Mouse (Mus musculus): Measurements from ENCODE around the gene Atp2b1. TPM values are rescaled to one million over a fixed set of nuclear protein-coding genes. Genes with fewer than 3 reads are reported as not detected.

Gene Atp2b1
- polyA plus RNA-seq, 1 experiment from 2014 or later, result 76.4 TPM

DNA sequence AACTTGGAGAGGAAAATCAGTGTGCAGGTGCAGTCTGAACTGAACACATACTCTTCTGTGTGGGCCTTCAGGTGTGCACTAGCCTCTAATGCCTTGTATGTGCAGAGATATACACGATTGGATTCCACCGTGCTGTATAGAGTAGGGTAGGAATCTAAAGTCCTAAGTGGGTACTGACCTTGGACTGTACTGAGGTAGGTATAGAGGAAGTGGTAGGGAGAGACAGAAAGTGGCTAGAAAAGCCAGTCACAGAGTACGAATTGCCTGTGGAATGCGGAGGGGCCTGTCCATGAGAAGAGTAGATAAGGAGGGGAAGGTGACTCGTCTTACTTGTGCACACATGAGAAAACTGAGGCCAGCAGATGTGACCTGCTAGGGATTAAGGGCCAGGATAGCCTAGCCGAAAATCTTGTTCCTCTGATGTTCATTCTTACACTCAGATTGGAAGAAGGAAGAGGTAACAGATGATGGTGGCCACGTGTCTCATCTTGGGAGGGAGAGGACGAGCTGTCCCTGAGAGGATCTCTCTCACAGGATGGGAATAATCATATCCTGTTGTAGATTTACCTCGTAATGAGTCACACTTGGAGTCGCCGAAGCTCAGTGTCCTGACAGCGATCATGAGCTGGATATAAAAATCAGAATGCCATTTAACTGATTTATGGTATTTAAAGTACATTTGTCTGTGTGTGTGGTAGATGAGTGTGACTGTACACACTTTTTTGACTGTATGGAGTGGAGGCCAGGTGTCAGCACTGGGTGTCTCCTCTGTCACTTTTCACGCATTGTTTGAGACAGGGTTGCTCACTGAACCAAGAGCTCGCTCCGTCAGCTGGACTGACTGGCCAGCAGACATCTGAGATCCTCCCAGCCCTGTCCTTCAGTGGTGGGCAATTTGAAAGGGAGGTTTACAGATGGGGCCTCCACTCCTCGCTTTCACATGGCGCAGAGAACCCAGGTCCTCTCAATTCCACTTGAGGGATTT is 37.4 kb downstream of the Atp2b1 start:
- no peak overlapping the region for H3K4me2 ChIP-seq
- no peaks in the 10 kb centered on the region for H3K4me1 ChIP-seq (ENCODE audit: control insufficient read depth, insufficient read depth, low read length)
- no peaks in the 10 kb centered on the region for H3K27me3 ChIP-seq (ENCODE audit: control insufficient read depth, insufficient read depth, low read length)
- no peak overlapping the region for H3K9ac ChIP-seq (ENCODE audit: low read length)
- no peak overlapping the region for H3K4me3 ChIP-seq (ENCODE audit: low read depth, low read length)
- DNase-seq (ENCODE audit: low spot score, missing footprints) (peak; percentile 51), ATAC-seq (ENCODE audit: low FRiP score) (no peak)
- no peak overlapping the region for H3K27ac ChIP-seq (ENCODE audit: low read depth, low read length)
- no peaks in the 10 kb centered on the region for H3K36me3 ChIP-seq (ENCODE audit: control insufficient read depth, insufficient read depth, low read length)
- WGBS, result 92% methylated on average over 17 of the region's 17 CpGs
- no peaks in the 10 kb centered on the region for H3K9me3 ChIP-seq (ENCODE audit: control insufficient read depth, low read length)

DNA sequence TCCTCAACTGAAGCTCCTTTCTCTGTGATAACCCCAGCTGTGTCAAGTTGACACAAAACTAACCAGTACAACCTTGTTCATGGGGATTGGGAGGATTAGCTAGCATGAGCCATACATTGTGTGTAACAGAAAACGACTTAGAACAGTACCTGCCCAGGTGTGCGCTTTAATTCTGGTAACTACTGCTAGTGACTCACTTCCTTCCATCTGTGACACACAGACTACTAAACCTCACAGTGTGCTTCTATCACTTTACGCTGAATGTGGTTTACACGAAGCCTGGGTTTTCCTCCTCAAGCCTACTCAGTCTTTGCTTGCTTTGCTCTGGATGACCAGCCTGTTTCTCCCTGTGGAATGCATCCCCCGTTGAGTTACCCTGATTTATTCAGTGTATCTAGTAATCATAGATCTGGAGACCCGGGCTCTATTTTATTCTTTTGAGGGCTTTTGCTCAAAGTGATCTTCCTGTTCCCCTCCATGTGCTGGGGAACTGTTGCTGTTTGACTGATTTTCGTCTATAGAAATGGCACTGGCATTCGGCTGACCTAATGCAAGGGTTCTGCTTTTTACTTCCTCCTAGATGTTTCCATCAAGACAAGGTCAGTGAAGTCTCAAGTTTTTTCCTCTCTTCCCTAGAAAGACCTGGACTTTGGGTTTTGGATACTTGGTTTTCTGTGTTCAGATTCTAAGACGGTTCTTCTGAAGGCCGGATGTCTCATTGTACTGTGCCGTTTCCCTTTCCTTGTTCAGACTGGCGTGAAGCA is 40.2 kb downstream of the Atp2b1 start:
- no peaks in the 10 kb centered on the region for H3K27me3 ChIP-seq (ENCODE audit: control insufficient read depth, insufficient read depth, low read length)
- no peak for ATAC-seq (ENCODE audit: low FRiP score)

DNA sequence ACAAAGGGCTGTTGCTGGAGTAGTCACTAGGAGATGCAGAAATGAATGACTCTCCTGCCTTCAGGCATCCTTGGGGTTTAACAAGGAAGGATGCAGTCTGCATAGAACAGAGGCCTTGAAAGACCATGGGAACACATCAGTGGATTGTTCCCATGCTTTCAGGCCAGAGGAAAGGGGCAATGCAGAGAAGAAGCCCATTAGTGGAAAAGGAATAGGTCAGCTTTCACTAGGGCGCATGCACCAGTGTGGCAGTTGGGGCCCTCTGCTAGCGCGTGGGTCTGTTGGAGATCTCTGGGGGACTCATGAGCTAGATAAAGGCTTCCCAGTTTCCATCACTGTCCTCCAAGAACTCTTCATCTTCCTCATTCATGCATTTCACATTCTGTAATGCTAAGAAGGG is 41.9 kb downstream of the Atp2b1 start:
- H3K4me2 ChIP-seq, result no peak overlapping the region
- H3K27me3 ChIP-seq (ENCODE audit: control insufficient read depth, insufficient read depth, low read length), result no peaks in the 10 kb centered on the region
- no peak overlapping the region for H3K27ac ChIP-seq (ENCODE audit: low read depth, low read length)
- ATAC-seq (ENCODE audit: low FRiP score) (no peak), DNase-seq (ENCODE audit: low spot score, missing footprints) (no peak)
- no peak overlapping the region for H3K4me3 ChIP-seq (ENCODE audit: low read depth, low read length)
- no peak overlapping the region for H3K9ac ChIP-seq (ENCODE audit: low read length)
- no peaks in the 10 kb centered on the region for H3K9me3 ChIP-seq (ENCODE audit: control insufficient read depth, low read length)
- H3K36me3 ChIP-seq (ENCODE audit: control insufficient read depth, insufficient read depth, low read length), result no peaks in the 10 kb centered on the region
- H3K4me1 ChIP-seq (ENCODE audit: control insufficient read depth, insufficient read depth, low read length), result no peaks in the 10 kb centered on the region
- 100% methylated on average over 3 of the region's 3 CpGs for WGBS

More for the DNA sequence above, 40.2 kb downstream of the Atp2b1 start:
- WGBS, result 91% methylated on average over 12 of the region's 12 CpGs
- Histone ChIP-seq H3K4me1 (ENCODE audit: control insufficient read depth, insufficient read depth, low read length) (no peaks in the 10 kb centered on the region), H3K27ac (ENCODE audit: low read depth, low read length) (no peak overlapping the region), H3K4me2 (no peak overlapping the region), H3K36me3 (ENCODE audit: control insufficient read depth, insufficient read depth, low read length) (no peaks in the 10 kb centered on the region), H3K9ac (ENCODE audit: low read length) (no peak overlapping the region), H3K4me3 (ENCODE audit: low read depth, low read length) (no peak overlapping the region), H3K9me3 (ENCODE audit: control insufficient read depth, low read length) (no peaks in the 10 kb centered on the region)
- DNase-seq (ENCODE audit: low spot score, missing footprints), result peak; percentile 67

DNA sequence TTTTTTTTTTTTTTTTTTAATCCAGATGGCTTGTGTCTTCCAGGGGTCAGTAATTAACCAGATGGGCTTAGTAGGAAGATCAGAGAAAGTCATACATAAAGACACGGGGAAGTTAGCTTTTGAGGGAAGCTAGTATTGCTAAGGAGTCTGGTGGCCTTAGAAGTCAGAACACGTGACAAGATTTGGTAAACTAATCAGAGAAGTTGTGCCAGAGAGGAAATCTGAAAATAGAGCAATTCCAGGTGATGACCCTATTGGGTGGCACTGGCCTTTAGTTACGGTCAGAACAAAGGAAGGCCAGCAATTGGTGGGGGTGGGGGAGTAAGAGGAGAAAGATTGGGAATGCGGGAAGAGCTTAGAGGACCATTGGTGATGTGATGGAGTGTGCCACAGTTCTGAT is 44.5 kb downstream of the Atp2b1 start:
- WGBS, result 67% methylated on average over 4 of the region's 4 CpGs
- ATAC-seq (ENCODE audit: low FRiP score) (no peak), DNase-seq (ENCODE audit: low spot score, missing footprints) (peak; percentile 37)
- no peaks in the 10 kb centered on the region for H3K27me3 ChIP-seq (ENCODE audit: control insufficient read depth, insufficient read depth, low read length)
- H3K36me3 ChIP-seq (ENCODE audit: control insufficient read depth, insufficient read depth, low read length), result no peaks in the 10 kb centered on the region
- no peaks in the 10 kb centered on the region for H3K9me3 ChIP-seq (ENCODE audit: control insufficient read depth, low read length)
- H3K4me2 ChIP-seq, result no peak overlapping the region
- no peaks in the 10 kb centered on the region for H3K4me1 ChIP-seq (ENCODE audit: control insufficient read depth, insufficient read depth, low read length)
- H3K9ac ChIP-seq (ENCODE audit: low read length), result no peak overlapping the region
- no peak overlapping the region for H3K4me3 ChIP-seq (ENCODE audit: low read depth, low read length)
- H3K27ac ChIP-seq (ENCODE audit: low read depth, low read length), result no peak overlapping the region

DNA sequence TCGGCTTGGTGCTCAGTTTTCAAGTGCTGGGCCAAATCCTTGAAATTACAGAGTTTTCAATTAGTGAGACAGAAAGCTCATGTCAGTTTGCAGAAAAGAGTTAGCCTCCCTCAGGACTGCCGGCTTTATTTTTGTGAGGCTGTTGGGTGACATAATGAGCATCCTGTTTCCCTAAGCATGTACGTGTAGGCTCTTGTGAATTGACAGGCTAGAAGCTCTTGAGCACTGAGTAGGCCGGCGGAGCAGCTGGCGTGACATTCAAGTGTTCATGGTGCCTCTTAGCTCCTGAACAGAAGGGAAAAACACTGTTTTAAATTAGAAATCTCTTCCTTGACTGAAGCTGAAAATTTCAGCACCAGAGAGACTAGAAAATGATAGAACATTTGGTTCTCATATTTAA is 45.2 kb downstream of the Atp2b1 start:
- ATAC-seq (ENCODE audit: low FRiP score) (no peak), DNase-seq (ENCODE audit: low spot score, missing footprints) (peak; percentile 67)
- WGBS, result 89% methylated on average over 6 of the region's 6 CpGs
- no peaks in the 10 kb centered on the region for H3K4me1 ChIP-seq (ENCODE audit: control insufficient read depth, insufficient read depth, low read length)
- H3K36me3 ChIP-seq (ENCODE audit: control insufficient read depth, insufficient read depth, low read length), result no peaks in the 10 kb centered on the region
- no peak overlapping the region for H3K9ac ChIP-seq (ENCODE audit: low read length)
- H3K4me2 ChIP-seq, result no peak overlapping the region
- H3K27me3 ChIP-seq (ENCODE audit: control insufficient read depth, insufficient read depth, low read length), result no peaks in the 10 kb centered on the region
- H3K9me3 ChIP-seq (ENCODE audit: control insufficient read depth, low read length), result no peaks in the 10 kb centered on the region
- no peak overlapping the region for H3K27ac ChIP-seq (ENCODE audit: low read depth, low read length)
- H3K4me3 ChIP-seq (ENCODE audit: low read depth, low read length), result no peak overlapping the region

DNA sequence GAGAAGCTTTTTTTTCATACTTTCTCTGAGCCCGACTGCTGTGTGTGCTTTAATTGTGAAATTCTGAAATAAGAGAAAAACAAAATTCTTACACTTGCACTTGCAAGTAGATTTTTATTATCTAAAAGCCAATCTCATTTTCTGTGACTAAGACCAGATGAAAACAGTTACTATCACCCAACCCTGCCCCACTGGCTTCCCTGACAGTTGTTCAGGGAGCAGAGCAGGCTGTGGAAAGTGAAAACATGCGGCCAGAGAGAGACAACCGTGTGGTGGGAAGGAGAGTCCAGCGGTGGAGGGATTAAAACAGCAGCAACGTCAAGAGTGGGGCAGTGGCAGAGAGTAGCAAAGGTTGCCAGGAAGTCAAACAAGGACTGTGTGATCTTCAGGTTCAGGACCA is 46.7 kb downstream of the Atp2b1 start:
- Histone ChIP-seq H3K27me3 (ENCODE audit: control insufficient read depth, insufficient read depth, low read length) (no peaks in the 10 kb centered on the region), H3K4me3 (ENCODE audit: low read depth, low read length) (no peak overlapping the region), H3K4me2 (no peak overlapping the region), H3K27ac (ENCODE audit: low read depth, low read length) (no peak overlapping the region), H3K36me3 (ENCODE audit: control insufficient read depth, insufficient read depth, low read length) (no peaks in the 10 kb centered on the region), H3K9me3 (ENCODE audit: control insufficient read depth, low read length) (no peaks in the 10 kb centered on the region), H3K9ac (ENCODE audit: low read length) (no peak overlapping the region), H3K4me1 (ENCODE audit: control insufficient read depth, insufficient read depth, low read length) (no peaks in the 10 kb centered on the region)
- 59% methylated on average over 5 of the region's 5 CpGs for WGBS
- ATAC-seq (ENCODE audit: low FRiP score) (no peak), DNase-seq (ENCODE audit: low spot score, missing footprints) (no peak)

DNA sequence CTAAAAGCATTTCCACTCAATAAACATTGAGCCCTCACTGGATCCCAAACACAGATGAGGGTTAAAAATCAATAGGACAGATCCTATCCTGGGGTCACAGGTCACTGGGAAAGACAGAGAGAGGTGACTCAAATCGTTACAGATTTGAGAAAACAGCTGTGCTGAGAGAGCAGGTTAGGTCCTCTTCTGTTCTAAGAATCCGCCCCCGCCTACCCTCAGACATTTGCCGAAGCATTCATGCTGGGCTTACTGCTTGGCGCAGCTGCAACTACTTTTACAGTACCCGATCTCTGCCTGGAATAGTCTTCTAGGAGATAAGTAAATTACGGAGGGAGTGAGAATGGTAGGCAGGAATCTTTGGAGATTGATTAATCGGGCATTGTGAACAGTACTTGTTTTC is 47.9 kb downstream of the Atp2b1 start:
- H3K4me3 ChIP-seq (ENCODE audit: low read depth, low read length), result no peak overlapping the region
- H3K4me1 ChIP-seq (ENCODE audit: control insufficient read depth, insufficient read depth, low read length), result no peaks in the 10 kb centered on the region
- H3K9me3 ChIP-seq (ENCODE audit: control insufficient read depth, low read length), result no peaks in the 10 kb centered on the region
- no peak overlapping the region for H3K9ac ChIP-seq (ENCODE audit: low read length)
- 0 out of 2 replicates have a peak, but pooled peaks have one; percentile 40 for ATAC-seq (ENCODE audit: low FRiP score)
- no peak for DNase-seq (ENCODE audit: low spot score, missing footprints)
- H3K36me3 ChIP-seq (ENCODE audit: control insufficient read depth, insufficient read depth, low read length), result no peaks in the 10 kb centered on the region
- 55% methylated on average over 8 of the region's 8 CpGs for WGBS
- no peaks in the 10 kb centered on the region for H3K27me3 ChIP-seq (ENCODE audit: control insufficient read depth, insufficient read depth, low read length)
- no peak overlapping the region for H3K27ac ChIP-seq (ENCODE audit: low read depth, low read length)
- no peak overlapping the region for H3K4me2 ChIP-seq

DNA sequence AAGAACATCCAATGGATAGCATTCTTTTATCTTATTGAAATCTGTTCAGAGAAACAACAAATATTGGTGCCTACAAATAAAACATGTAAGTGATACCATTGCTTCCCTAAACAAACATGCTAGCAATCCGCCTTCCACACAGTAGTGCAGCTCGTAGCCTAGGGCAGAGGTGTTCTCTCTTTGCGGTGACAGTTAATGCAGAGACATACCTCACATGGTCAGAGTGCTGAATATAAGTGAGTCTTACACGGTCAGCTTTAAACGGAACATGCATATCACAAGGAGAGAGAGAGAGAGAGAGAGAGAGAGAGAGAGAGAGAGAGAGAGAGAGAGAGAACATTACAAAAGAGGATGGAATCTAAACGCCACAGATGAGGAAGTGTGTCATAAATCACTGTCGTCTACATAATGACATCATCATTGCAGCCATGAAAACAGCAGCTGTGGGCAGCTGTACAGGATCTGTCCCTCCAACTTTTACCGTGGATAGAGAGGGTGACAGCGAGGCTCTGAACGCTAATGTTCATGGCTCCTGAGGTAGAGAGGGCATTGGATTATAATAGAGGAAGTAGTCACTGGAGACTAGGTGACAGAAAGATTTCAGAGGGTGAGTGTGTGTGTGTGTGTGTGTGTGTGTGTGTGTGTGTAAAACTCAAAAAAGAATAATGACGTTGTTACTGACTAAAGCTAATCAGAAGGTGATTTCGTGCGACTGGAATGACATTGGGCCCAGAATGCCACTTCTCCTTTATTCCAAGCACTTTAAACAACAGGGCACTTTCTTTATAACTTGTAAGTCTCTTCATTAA is 52.4 kb downstream of the Atp2b1 start:
- no peaks in the 10 kb centered on the region for H3K4me1 ChIP-seq (ENCODE audit: control insufficient read depth, insufficient read depth, low read length)
- H3K9me3 ChIP-seq (ENCODE audit: control insufficient read depth, low read length), result no peaks in the 10 kb centered on the region
- H3K9ac ChIP-seq (ENCODE audit: low read length), result no peak overlapping the region
- ATAC-seq (ENCODE audit: low FRiP score) (no peak), DNase-seq (ENCODE audit: low spot score, missing footprints) (no peak)
- no peak overlapping the region for H3K4me2 ChIP-seq
- H3K36me3 ChIP-seq (ENCODE audit: control insufficient read depth, insufficient read depth, low read length), result peaks cover 3% of the 10 kb centered on the region; the same call in 1 of the 2 replicates
- WGBS, result 94% methylated on average over 13 of the region's 13 CpGs
- H3K27ac ChIP-seq (ENCODE audit: low read depth, low read length), result no peak overlapping the region
- H3K27me3 ChIP-seq (ENCODE audit: control insufficient read depth, insufficient read depth, low read length), result no peaks in the 10 kb centered on the region
- H3K4me3 ChIP-seq (ENCODE audit: low read depth, low read length), result no peak overlapping the region

Data from midbrain, embryonic 11.5 days (tissue).